Mouse (Mus musculus): ENCODE data around the gene Dusp7. TPM values are rescaled to one million over a fixed set of nuclear protein-coding genes. Genes with fewer than 3 reads are reported as not detected.

Gene Dusp7
- polyA plus RNA-seq, 1 experiment from 2014 or later = 19.8 TPM

DNA sequence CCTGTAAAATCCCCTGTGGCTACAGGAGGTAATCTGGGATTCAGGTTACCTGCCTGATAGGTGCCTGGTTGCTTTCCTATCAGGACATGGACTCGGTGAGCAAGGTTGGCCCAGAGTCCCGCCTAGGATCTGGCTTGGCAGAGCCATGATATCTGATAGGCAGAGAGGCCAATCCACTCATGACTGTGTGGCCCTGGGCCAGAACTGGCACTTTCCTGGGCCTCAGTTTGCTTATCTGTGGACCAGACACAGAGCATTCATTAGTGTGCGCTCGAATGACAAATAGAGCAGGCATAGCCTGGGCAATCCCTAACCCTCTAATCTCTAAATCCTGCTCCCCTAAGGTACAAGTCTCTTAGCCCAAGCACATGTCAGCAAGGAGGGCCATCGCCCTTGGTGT is 33.7 kb downstream of the Dusp7 start:
- Histone ChIP-seq H3K27me3 (ENCODE audit: control insufficient read depth, insufficient read depth, low read length) (no peaks in the 10 kb centered on the region), H3K4me2 (no peak overlapping the region), H3K9me3 (replicated peaks; ENCODE audit: control insufficient read depth, low read length) (no peaks in the 10 kb centered on the region), H3K4me1 (ENCODE audit: control insufficient read depth, insufficient read depth, low read length) (peaks cover 47% of the 10 kb centered on the region), H3K36me3 (ENCODE audit: control insufficient read depth, insufficient read depth, low read length) (no peaks in the 10 kb centered on the region), H3K27ac (ENCODE audit: low read depth, low read length) (no peak overlapping the region), H3K9ac (ENCODE audit: low read depth, low read length) (0 out of 2 replicates have a peak overlapping the region, but pooled peaks have one; percentile 22), H3K4me3 (ENCODE audit: low read depth, low read length) (no peak overlapping the region)
- no peak for ATAC-seq (replicated peaks; ENCODE audit: insufficient number of reproducible peaks, low FRiP score, low TSS enrichment)
- WGBS (ENCODE audit: insufficient replicate concordance) = 67% methylated on average over 5 of the region's 5 CpGs

DNA sequence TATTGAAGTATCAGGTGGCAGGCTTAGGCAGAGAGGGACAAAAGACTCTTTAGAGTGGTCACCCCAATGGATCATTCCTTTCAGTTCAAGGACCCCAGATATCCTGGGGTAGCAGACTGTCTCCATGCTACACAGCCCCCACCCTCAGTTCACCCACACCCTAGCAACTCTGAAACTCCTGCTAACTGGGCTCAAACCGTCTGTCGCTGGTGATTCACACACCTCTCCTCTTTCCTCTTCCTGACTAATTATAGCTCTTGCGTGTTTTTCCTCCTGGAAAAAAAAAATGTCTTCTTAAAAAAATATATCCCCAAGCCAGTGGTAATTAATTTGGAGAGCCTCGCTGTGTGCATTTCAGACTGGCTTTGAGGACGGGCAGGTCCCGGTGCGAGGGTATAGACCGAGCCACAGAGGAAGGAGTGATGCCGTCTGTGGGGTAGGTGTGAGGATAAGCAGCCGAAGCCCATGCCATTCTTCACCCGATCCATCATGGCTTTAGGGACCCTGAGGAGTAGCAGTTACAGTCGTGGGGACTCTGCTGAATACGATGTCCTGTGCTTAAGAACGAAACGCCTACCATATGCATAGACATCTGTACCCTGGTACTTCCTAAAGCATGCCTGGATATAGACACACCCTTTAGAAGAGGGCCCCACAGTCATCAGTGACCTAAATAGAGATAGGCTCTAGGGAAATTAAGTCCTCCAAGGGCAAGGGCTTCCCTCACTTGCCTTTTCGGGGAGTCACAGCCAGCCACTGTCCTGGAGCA is 34.4 kb downstream of the Dusp7 start:
- WGBS (ENCODE audit: insufficient replicate concordance) = 71% methylated on average over 16 of the region's 16 CpGs
- Histone ChIP-seq H3K4me1 (ENCODE audit: control insufficient read depth, insufficient read depth, low read length) (peaks cover 45% of the 10 kb centered on the region), H3K27ac (ENCODE audit: low read depth, low read length) (no peak overlapping the region), H3K9me3 (replicated peaks; ENCODE audit: control insufficient read depth, low read length) (no peaks in the 10 kb centered on the region), H3K27me3 (ENCODE audit: control insufficient read depth, insufficient read depth, low read length) (no peaks in the 10 kb centered on the region), H3K4me2 (no peak overlapping the region), H3K9ac (ENCODE audit: low read depth, low read length) (0 out of 2 replicates have a peak overlapping the region, but pooled peaks have one; percentile 22), H3K4me3 (ENCODE audit: low read depth, low read length) (no peak overlapping the region), H3K36me3 (ENCODE audit: control insufficient read depth, insufficient read depth, low read length) (no peaks in the 10 kb centered on the region)
- no peak for ATAC-seq (replicated peaks; ENCODE audit: insufficient number of reproducible peaks, low FRiP score, low TSS enrichment)

DNA sequence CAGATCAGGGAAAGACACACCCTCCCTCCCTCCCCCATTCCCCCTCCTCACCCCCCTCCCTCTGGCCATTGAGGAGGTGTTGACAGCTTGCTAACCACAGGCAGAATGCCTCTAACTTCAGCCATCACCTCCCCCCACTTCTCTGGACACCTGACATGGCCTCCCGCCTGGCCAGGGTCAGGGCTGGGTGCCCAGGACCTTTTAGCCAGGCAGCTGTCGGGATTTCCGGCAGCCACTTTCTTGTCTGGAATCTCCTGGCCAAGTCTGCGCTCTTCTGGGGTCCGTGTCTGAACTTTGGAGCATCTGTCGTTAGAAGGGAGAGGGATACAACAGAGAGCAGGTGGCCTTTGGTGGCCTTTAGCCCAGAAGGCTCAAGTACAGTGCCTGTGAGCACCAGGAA is 36.8 kb downstream of the Dusp7 start:
- ATAC-seq (replicated peaks; ENCODE audit: insufficient number of reproducible peaks, low FRiP score, low TSS enrichment) = peak; percentile 50; the same call in 1 of the 2 replicates
- H3K4me3 ChIP-seq (ENCODE audit: low read depth, low read length) = no peak overlapping the region

GRCm38 (mm10) chr9:106406443-106407078 is 38.1 kb downstream of the Dusp7 start:
- WGBS (ENCODE audit: insufficient replicate concordance) = 20% methylated on average over 8 of the region's 8 CpGs
- H3K27ac ChIP-seq (ENCODE audit: low read depth, low read length) = peak overlapping the region; percentile 72
- ATAC-seq (replicated peaks; ENCODE audit: insufficient number of reproducible peaks, low FRiP score, low TSS enrichment) = 0 out of 2 replicates have a peak, but pooled peaks have one; percentile 35

More for the DNA sequence above, 36.8 kb downstream of the Dusp7 start:
- Histone ChIP-seq H3K36me3 (ENCODE audit: control insufficient read depth, insufficient read depth, low read length) (no peaks in the 10 kb centered on the region), H3K4me2 (peak overlapping the region; percentile 14; the same call in 1 of the 2 replicates), H3K27ac (ENCODE audit: low read depth, low read length) (peak overlapping the region; percentile 74), H3K4me1 (ENCODE audit: control insufficient read depth, insufficient read depth, low read length) (peaks cover 37% of the 10 kb centered on the region), H3K9me3 (replicated peaks; ENCODE audit: control insufficient read depth, low read length) (no peaks in the 10 kb centered on the region), H3K27me3 (ENCODE audit: control insufficient read depth, insufficient read depth, low read length) (no peaks in the 10 kb centered on the region), H3K9ac (ENCODE audit: low read depth, low read length) (0 out of 2 replicates have a peak overlapping the region, but pooled peaks have one; percentile 48)
- 8% methylated on average over 6 of the region's 6 CpGs for WGBS (ENCODE audit: insufficient replicate concordance)

DNA sequence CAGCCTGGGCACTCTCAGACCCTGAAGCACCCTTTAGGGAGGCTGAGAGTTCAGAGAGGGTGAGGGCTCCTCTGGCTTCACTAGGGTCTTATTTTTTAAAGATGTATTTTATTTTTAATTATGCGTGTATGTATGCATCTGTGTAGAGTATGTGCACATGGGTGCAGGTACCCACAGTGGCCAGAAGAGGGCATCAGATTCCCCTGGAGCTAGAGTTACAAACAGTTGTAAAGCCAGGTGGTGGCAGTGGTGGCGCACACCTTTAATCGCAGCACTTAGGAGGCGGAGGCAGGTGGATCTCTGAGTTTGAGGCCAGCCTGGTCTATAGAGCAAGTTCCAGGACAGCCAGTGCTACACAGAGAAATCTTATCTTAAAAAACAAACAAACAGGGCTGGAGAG is 40.7 kb downstream of the Dusp7 start:
- ATAC-seq (replicated peaks; ENCODE audit: insufficient number of reproducible peaks, low FRiP score, low TSS enrichment) = no peak
- WGBS (ENCODE audit: insufficient replicate concordance) = 92% methylated on average over 4 of the region's 4 CpGs
- H3K9ac ChIP-seq (ENCODE audit: low read depth, low read length) = no peak overlapping the region
- no peak overlapping the region for H3K27ac ChIP-seq (ENCODE audit: low read depth, low read length)
- H3K9me3 ChIP-seq (replicated peaks; ENCODE audit: control insufficient read depth, low read length) = no peaks in the 10 kb centered on the region
- no peak overlapping the region for H3K4me3 ChIP-seq (ENCODE audit: low read depth, low read length)
- H3K4me2 ChIP-seq = no peak overlapping the region
- peaks cover 30% of the 10 kb centered on the region for H3K4me1 ChIP-seq (ENCODE audit: control insufficient read depth, insufficient read depth, low read length)
- no peaks in the 10 kb centered on the region for H3K36me3 ChIP-seq (ENCODE audit: control insufficient read depth, insufficient read depth, low read length)
- H3K27me3 ChIP-seq (ENCODE audit: control insufficient read depth, insufficient read depth, low read length) = no peaks in the 10 kb centered on the region

More at GRCm38 (mm10) chr9:106406443-106407078, 38.1 kb downstream of the Dusp7 start:
- Histone ChIP-seq H3K9ac (ENCODE audit: low read depth, low read length) (peak overlapping the region; percentile 10; the same call in 1 of the 2 replicates), H3K4me1 (ENCODE audit: control insufficient read depth, insufficient read depth, low read length) (peaks cover 43% of the 10 kb centered on the region), H3K27me3 (ENCODE audit: control insufficient read depth, insufficient read depth, low read length) (no peaks in the 10 kb centered on the region), H3K4me2 (peak overlapping the region; percentile 23; the same call in 1 of the 2 replicates), H3K4me3 (ENCODE audit: low read depth, low read length) (no peak overlapping the region), H3K9me3 (replicated peaks; ENCODE audit: control insufficient read depth, low read length) (no peaks in the 10 kb centered on the region), H3K36me3 (ENCODE audit: control insufficient read depth, insufficient read depth, low read length) (no peaks in the 10 kb centered on the region)

DNA sequence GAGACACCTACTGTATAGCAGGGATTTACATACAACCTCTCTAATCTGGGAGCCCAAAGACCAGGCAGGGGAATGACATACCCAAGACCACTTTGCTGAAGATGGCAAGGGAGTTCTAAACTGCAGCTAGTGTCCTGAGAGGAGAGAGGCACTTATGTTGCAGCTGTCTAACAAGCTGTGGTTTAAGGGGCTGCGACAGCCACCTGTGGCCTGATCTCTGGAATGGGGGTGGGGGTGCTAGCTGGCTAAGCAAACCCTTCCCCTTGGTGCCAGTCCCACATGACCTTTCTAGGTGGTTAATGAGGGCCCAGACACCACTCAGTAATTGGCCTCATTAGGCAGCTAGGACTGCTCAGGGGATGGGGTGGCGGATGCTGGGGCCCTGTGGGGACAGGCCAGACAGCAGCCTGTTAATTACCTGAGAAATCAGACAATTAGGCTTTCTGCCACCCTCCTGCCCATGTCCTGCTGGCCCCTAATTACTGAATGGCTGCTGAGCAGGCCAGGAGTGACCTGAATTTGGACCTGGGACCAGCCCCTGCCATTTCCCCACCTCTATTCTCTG is 41.7 kb downstream of the Dusp7 start:
- no peak for ATAC-seq (replicated peaks; ENCODE audit: insufficient number of reproducible peaks, low FRiP score, low TSS enrichment)
- no peak overlapping the region for H3K27ac ChIP-seq (ENCODE audit: low read depth, low read length)
- no peak overlapping the region for H3K9ac ChIP-seq (ENCODE audit: low read depth, low read length)
- no peaks in the 10 kb centered on the region for H3K36me3 ChIP-seq (ENCODE audit: control insufficient read depth, insufficient read depth, low read length)
- H3K27me3 ChIP-seq (ENCODE audit: control insufficient read depth, insufficient read depth, low read length) = no peaks in the 10 kb centered on the region
- no peak overlapping the region for H3K4me3 ChIP-seq (ENCODE audit: low read depth, low read length)
- H3K9me3 ChIP-seq (replicated peaks; ENCODE audit: control insufficient read depth, low read length) = no peaks in the 10 kb centered on the region
- peaks cover 26% of the 10 kb centered on the region for H3K4me1 ChIP-seq (ENCODE audit: control insufficient read depth, insufficient read depth, low read length)
- 64% methylated on average over 2 of the region's 2 CpGs for WGBS (ENCODE audit: insufficient replicate concordance)
- no peak overlapping the region for H3K4me2 ChIP-seq

DNA sequence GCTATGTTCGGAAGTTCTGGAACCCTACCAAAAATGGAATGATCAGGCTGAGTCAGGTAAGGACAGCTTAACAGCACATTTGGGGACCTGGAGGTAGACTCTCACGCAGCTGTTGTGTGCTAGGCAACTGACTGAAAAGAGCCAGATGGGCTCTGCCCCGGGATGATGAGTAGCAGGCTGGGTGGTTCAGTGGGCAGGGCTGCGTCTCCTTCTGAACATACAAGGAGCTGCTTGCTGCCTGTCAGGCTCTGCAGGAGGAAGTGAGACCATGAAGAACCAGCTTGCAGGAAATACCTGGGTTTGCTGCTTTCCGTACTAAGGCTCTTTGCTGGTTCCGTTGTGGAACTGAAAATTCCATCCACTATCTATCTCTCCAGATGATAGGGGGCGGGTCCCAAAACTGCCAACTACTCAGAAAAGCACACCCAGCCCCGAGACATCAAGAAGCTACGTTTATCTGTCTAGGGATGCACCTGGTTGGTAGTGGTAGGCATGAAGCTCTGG is 42.7 kb downstream of the Dusp7 start:
- Histone ChIP-seq H3K4me2 (no peak overlapping the region), H3K4me3 (ENCODE audit: low read depth, low read length) (no peak overlapping the region), H3K27ac (ENCODE audit: low read depth, low read length) (no peak overlapping the region), H3K4me1 (ENCODE audit: control insufficient read depth, insufficient read depth, low read length) (peaks cover 19% of the 10 kb centered on the region), H3K9me3 (replicated peaks; ENCODE audit: control insufficient read depth, low read length) (no peaks in the 10 kb centered on the region), H3K27me3 (ENCODE audit: control insufficient read depth, insufficient read depth, low read length) (no peaks in the 10 kb centered on the region), H3K9ac (ENCODE audit: low read depth, low read length) (no peak overlapping the region), H3K36me3 (ENCODE audit: control insufficient read depth, insufficient read depth, low read length) (no peaks in the 10 kb centered on the region)
- ATAC-seq (replicated peaks; ENCODE audit: insufficient number of reproducible peaks, low FRiP score, low TSS enrichment) = no peak
- 54% methylated on average over 9 of the region's 9 CpGs for WGBS (ENCODE audit: insufficient replicate concordance)

GRCm38 (mm10) chr9:106411729-106412128 is 43.3 kb downstream of the Dusp7 start:
- H3K36me3 ChIP-seq (ENCODE audit: control insufficient read depth, insufficient read depth, low read length) = no peaks in the 10 kb centered on the region
- no peak for ATAC-seq (replicated peaks; ENCODE audit: insufficient number of reproducible peaks, low FRiP score, low TSS enrichment)
- H3K4me2 ChIP-seq = no peak overlapping the region
- H3K9ac ChIP-seq (ENCODE audit: low read depth, low read length) = no peak overlapping the region
- H3K27ac ChIP-seq (ENCODE audit: low read depth, low read length) = no peak overlapping the region
- H3K4me1 ChIP-seq (ENCODE audit: control insufficient read depth, insufficient read depth, low read length) = peaks cover 13% of the 10 kb centered on the region
- H3K9me3 ChIP-seq (replicated peaks; ENCODE audit: control insufficient read depth, low read length) = no peaks in the 10 kb centered on the region
- 60% methylated on average over 6 of the region's 6 CpGs for WGBS (ENCODE audit: insufficient replicate concordance)
- H3K27me3 ChIP-seq (ENCODE audit: control insufficient read depth, insufficient read depth, low read length) = no peaks in the 10 kb centered on the region
- H3K4me3 ChIP-seq (ENCODE audit: low read depth, low read length) = no peak overlapping the region

Data from heart, embryonic 11.5 days (tissue).